Mouse (Mus musculus): ENCODE measurements around the gene Apoh. TPM values are rescaled to one million over a fixed set of nuclear protein-coding genes. Genes with fewer than 3 reads are reported as not detected.
A peak's percentile ranks its signal among the peaks of the same experiment; 100 is the strongest.

Gene Apoh
- total RNA-seq, 2 experiments from 2014 or later: 0.28 to 0.69 TPM

DNA sequence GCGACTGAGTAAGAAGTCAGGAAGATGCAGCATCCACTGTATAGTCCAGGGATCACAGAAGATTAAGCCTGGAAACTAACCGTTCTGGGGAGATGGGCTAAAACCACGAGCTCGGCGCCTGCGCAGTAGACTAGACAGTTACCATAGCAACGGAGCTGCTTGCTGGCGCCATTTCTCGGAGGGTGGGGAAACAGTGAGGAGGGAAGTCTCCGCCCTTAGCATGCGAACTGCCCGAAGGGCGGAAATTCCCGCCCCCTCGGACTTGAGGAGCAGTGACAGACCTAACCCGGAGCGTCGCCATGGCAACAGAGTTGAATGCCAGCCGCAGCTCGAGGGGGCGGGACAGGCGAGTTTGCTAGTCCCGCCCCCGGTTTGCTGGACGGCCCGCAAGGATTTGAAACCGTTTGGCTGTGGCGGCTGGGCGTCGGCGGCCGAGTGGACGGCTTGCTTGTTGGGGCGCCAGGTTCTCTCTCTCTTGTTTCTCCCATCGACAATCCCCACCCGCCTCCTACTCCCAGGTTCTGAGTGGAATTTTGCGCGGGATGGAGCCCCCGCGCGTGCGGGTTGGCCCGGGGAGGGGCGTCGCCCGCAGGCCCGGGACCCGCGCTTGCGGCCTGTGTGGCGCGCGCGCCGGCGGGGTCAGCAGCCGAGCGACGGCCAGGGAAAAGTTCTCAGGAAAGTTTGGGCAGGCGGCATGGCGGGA lies 81.9 kb downstream of the Apoh start, which contains the start of gene Cep112:
Cep112 (plus strand) TSS at position 304 of the 703 bp plus-strand sequence.
- peak; percentile 97 to 99 for DNase-seq (ENCODE audit: extremely low spot score in 1 of 2, low spot score in 2 of 2)
- intact Hi-C loops (cut with DNase I): no loop called here

DNA sequence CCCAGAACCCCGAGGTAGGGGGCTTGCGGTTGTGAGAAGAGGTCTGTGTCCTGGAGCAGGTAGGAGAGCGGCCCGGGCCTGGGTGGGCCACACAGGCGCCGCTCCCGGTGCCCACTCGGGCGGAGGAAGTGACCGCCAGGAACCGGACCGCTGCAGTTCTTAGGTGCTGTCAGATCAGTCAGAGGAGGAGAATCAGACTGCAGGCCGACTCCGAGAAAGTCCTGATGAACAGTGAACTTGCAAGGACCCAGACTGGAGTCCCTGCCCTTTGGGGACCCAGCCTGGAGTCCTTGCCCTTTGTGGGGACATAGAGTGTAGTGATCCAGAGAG lies 82.4 kb downstream of the Apoh start:
- intact Hi-C loops (cut with DNase I): no loop called here
- DNase-seq (ENCODE audit: extremely low spot score in 1 of 2, low spot score in 2 of 2): peak in 1 of 2 experiments; percentile 13

DNA sequence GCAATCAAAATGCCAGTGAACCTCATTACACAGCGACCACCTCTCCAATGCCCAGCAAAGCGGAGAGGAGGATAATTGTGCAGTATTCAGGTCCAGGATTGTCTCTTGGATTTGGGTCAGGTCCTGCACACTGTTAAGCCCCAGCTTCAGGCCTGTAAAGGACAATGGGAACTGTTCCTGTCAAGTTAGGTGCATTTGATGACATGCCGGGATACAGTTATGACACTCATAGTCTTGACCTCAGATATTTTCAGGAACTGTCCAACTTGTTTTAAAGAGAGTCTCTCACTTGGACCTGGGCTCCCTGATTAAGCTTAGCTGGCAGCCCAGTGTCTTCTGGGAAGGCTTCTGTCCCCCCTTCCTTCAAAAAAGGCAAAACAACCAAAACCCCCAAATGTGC lies 82.9 kb downstream of the Apoh start:
- DNase-seq (ENCODE audit: extremely low spot score in 1 of 2, low spot score in 2 of 2): no peak
- intact Hi-C loops (cut with DNase I): no loop called here

DNA sequence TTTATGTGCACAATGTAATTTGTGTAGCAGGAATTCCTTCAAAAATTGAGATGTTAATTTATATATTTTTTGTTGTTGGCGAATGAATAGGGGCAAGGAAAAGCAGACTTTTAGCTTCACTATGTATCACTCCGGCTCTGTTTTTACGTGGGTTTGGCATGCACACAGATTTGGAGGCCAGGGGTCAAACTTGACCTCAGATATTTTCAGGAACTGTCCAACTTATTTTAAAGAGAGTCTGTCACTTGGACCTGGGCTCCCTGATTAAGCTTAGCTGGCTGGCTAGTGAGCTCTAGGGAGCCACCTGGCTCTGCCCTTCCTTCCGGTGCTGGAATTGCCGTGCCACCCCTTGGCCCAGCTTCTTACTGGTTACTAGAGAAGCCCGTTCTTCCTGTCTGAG lies 84.0 kb downstream of the Apoh start:
- intact Hi-C loops (cut with DNase I): no loop called here

DNA sequence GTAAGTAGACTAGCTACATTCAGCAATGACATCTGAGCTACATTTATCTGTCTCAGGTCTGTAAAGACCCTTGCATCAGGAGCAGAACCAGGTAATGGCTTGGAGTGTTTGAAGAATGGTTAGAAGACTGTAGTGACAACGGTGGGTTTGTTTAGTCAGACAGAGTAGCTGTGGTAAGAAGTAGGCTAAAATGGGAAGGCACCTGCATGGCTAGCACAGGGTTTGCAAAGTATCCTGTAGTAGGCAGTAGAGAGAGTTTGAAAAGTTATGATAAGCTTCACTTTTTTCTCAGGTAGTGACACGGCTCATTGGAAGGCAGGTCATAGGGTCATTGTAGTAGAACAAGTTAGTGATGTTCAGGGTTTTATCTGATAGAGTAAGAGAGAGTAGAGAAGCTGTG lies 85.9 kb downstream of the Apoh start:
- intact Hi-C loops (cut with DNase I): no loop called here
- no peak for DNase-seq (ENCODE audit: extremely low spot score in 1 of 2, low spot score in 2 of 2)

More for the DNA sequence above, 84.0 kb downstream of the Apoh start:
- no peak for DNase-seq (ENCODE audit: extremely low spot score in 1 of 2, low spot score in 2 of 2)

DNA sequence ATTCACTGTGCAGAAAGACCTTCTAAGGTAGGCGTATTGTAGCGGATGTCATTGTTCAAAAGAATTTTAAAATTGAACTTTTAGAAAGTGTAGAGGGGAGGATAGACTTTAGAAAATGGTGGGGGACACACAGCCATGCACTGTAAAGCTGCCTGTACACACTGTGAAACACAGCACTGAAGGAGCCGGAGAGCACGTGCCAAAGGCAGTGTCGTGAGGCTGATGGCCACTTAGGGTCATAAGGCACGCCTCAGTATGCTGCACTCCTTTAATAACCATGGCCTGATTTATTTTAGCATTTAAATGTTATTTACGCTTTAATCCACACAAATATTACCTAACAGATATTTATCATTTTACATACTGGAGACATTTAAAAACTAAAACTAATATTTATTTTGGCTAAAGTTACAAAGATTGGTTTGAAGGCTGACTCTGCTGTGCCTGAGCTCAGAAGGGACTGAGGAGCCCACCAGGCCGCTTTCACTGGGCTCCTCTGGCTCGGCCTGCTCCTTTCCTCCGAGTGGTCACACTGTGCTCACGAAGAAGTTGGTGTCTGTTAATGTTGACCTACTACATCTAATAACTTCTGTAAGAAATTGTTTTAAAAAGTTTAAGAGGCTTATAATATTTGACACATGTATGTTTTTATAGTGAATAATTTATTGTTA lies 100.9 kb downstream of the Apoh start:
- intact Hi-C loops (cut with DNase I): no loop called here
- DNase-seq (ENCODE audit: extremely low spot score in 1 of 2, low spot score in 2 of 2): no peak

DNA sequence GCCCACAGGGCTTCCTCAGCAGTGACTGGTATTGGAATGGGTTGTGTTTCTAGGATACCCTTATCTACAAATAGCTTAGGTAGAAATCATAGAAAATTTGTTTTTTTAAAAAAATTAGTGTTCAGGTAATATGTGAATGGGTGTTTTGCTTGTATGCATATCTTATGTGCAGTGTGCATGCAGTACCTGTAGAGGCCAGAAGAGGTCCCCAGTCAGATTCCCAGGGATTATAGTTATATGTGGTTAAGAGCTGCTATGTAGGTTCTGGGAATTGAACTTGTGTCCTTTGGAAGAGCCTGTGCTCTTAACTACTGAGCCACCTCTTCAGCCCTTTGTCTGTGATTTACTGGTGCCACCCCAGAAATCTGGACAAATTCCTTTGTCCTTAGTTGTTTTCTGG lies 104.0 kb downstream of the Apoh start:
- peak in 1 of 2 experiments; percentile 31 for DNase-seq (ENCODE audit: extremely low spot score in 1 of 2, low spot score in 2 of 2)
- intact Hi-C loops (cut with DNase I): loop anchor here (5.0 kb wide), 2 partner anchors 475 to 745 kb away; partner anchors contain the start of gene Axin2

DNA sequence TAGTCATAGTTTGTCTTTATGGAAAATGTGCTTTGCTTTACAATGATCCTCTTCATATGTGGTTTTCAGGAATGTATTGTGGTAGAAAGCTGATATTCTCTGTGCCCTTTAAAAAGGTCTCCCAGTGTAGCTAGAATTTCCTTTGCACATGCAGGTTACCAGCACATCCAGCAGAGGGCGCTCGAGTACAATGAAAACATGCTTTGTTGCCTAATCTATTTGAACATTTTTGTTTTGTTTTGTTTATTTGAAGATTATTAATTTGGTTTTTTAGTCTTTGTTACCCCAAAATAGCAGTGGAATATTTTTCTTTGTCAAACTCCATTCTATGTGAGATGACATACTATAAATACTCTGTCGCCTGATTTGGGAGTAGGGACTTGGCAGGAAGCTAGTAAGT lies 106.7 kb downstream of the Apoh start:
- intact Hi-C loops (cut with DNase I): loop anchor here (2.0 to 5.0 kb wide), 3 partner anchors 472 to 773 kb away; partner anchors contain the start of gene Axin2
- peak; percentile 67 to 74 for DNase-seq (ENCODE audit: extremely low spot score in 1 of 2, low spot score in 2 of 2)

DNA sequence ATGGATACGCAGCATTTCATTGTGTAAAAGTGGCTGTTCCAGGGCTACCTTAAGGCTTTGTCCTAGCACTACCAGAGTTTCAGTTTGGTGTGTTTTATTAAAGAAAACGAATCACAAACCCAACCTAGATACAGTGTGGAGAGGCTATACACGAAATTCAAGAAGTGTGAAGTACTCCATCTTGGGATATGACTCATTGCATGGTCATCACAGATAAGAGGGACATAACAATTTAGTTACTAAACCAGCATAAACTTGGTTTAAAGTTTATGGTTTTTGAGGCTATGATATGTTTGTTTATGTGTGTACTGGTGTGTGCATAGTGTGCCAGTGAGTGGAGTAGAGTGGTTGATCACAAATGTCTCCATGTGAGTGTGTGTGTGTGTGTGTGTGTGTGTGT lies 116.4 kb downstream of the Apoh start:
- intact Hi-C loops (cut with DNase I): no loop called here

More for the DNA sequence above, 116.4 kb downstream of the Apoh start:
- no peak for DNase-seq (ENCODE audit: extremely low spot score in 1 of 2, low spot score in 2 of 2)

Other genes starting within 250 kb of the Apoh start
- 100 to 1,000 TPM; 118 to 125 TPM for gene Prkca, start 574 bp downstream of the Apoh start, total RNA-seq (2021)
- 10 to 100 TPM in 1 of 2 experiments, 1 to 10 TPM in 1; 8.0 to 10.4 TPM for gene Cep112, start 81.8 kb downstream of the Apoh start, total RNA-seq (2021)

Data from left cerebral cortex, postnatal 10 days (tissue).